Mouse (Mus musculus): ENCODE results near the gene Selenov. TPM values are rescaled to one million over a fixed set of nuclear protein-coding genes. Genes with fewer than 3 reads are reported as not detected.

Selenov gene
- polyA plus RNA-seq, 1 experiment from 2014 or later: 0.22 TPM

GRCm38 (mm10) chr7:28328260-28328659 lies 37.3 kb upstream of the Selenov start:
- WGBS: 100% methylated on average over 2 of the region's 2 CpGs
- no peak for DNase-seq (ENCODE audit: low spot score)

GRCm38 (mm10) chr7:28326457-28326856 lies 35.5 kb upstream of the Selenov start:
- no peaks in the 10 kb centered on the region for H3K9me3 ChIP-seq (ENCODE audit: control insufficient read depth, low read length)
- H3K4me2 ChIP-seq (replicated peaks; ENCODE audit: low read depth): no peak overlapping the region
- DNase-seq (ENCODE audit: low spot score) (no peak), ATAC-seq (ENCODE audit: low FRiP score, low TSS enrichment) (no peak)
- WGBS: 87% methylated on average over 4 of the region's 4 CpGs
- no peak overlapping the region for H3K27ac ChIP-seq (replicated peaks)
- H3K27me3 ChIP-seq (ENCODE audit: control insufficient read depth, insufficient read depth, low read length): no peaks in the 10 kb centered on the region
- no peak overlapping the region for H3K9ac ChIP-seq (ENCODE audit: low read length)
- TF ChIP-seq CTCF (IDR thresholded peaks at IDR 0.05; ENCODE audit: low read depth): peak; percentile 42
- TF ChIP-seq EP300 (optimal IDR thresholded peaks at IDR 0.05): no peak
- no peak overlapping the region for H3K4me3 ChIP-seq (ENCODE audit: low read depth, low read length)
- H3K4me1 ChIP-seq (replicated peaks; ENCODE audit: control insufficient read depth, insufficient read depth): no peaks in the 10 kb centered on the region
- peaks cover 51% of the 10 kb centered on the region for H3K36me3 ChIP-seq (ENCODE audit: control insufficient read depth, insufficient read depth, low read length)

More at GRCm38 (mm10) chr7:28328260-28328659, 37.3 kb upstream of the Selenov start:
- no peak for ATAC-seq (ENCODE audit: low FRiP score, low TSS enrichment)
- Histone ChIP-seq H3K4me2 (replicated peaks; ENCODE audit: low read depth) (no peak overlapping the region), H3K4me3 (ENCODE audit: low read depth, low read length) (no peak overlapping the region), H3K27me3 (ENCODE audit: control insufficient read depth, insufficient read depth, low read length) (no peaks in the 10 kb centered on the region), H3K27ac (replicated peaks) (no peak overlapping the region), H3K9me3 (ENCODE audit: control insufficient read depth, low read length) (no peaks in the 10 kb centered on the region), H3K36me3 (ENCODE audit: control insufficient read depth, insufficient read depth, low read length) (peaks cover 36% of the 10 kb centered on the region), H3K9ac (ENCODE audit: low read length) (no peak overlapping the region), H3K4me1 (replicated peaks; ENCODE audit: control insufficient read depth, insufficient read depth) (no peaks in the 10 kb centered on the region)
- no peak for TF ChIP-seq EP300 (optimal IDR thresholded peaks at IDR 0.05)
- no peak for TF ChIP-seq CTCF (IDR thresholded peaks at IDR 0.05; ENCODE audit: low read depth)

GRCm38 (mm10) chr7:28325293-28325692 lies 34.3 kb upstream of the Selenov start:
- Histone ChIP-seq H3K27me3 (ENCODE audit: control insufficient read depth, insufficient read depth, low read length) (no peaks in the 10 kb centered on the region), H3K27ac (replicated peaks) (no peak overlapping the region), H3K4me1 (replicated peaks; ENCODE audit: control insufficient read depth, insufficient read depth) (no peaks in the 10 kb centered on the region), H3K4me3 (ENCODE audit: low read depth, low read length) (no peak overlapping the region), H3K9me3 (ENCODE audit: control insufficient read depth, low read length) (no peaks in the 10 kb centered on the region), H3K4me2 (replicated peaks; ENCODE audit: low read depth) (no peak overlapping the region), H3K36me3 (ENCODE audit: control insufficient read depth, insufficient read depth, low read length) (peaks cover 52% of the 10 kb centered on the region), H3K9ac (ENCODE audit: low read length) (no peak overlapping the region)
- 97% methylated on average over 8 of the region's 8 CpGs for WGBS
- no peak for ATAC-seq (ENCODE audit: low FRiP score, low TSS enrichment)
- TF ChIP-seq EP300 (optimal IDR thresholded peaks at IDR 0.05) (no peak), CTCF (IDR thresholded peaks at IDR 0.05; ENCODE audit: low read depth) (no peak)
- no peak for DNase-seq (ENCODE audit: low spot score)

DNA sequence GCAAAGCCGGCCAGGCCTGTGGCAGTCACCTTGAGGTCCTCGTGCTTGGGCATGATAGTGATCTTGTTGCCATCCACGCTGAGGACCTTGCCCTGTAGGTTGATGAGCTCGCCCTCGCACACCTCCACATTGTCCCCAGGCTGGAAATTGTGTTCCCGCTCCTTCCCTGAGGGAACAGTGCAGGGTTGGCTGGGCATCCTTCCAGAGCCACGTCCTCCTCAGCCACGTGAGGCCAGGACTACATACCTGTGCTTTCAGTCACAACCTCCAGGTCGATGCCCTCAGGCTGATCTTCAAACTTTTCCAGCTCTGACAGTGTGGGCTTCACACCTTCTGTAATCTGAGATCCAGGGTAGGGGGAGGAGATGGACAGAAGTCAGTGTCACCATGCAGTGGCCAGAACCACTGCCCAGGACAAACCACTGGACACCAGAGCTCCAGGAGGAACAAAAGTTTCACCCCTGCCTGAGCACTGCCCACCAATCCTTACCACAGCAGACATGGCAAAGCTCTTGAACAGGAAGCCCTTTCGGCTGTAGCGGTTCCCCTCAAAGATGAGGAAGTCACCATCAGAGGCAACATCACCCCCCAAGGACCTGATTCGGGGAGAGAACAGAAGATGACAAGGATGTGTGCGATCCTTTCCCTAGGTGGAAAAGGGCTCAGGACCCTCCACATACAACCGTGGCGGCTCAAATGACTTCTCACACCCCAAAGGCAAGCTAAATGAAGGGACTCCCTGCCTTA lies 31.2 kb upstream of the Selenov start:
- Histone ChIP-seq H3K27me3 (ENCODE audit: control insufficient read depth, insufficient read depth, low read length) (no peaks in the 10 kb centered on the region), H3K27ac (replicated peaks) (no peak overlapping the region), H3K9me3 (ENCODE audit: control insufficient read depth, low read length) (no peaks in the 10 kb centered on the region), H3K4me3 (ENCODE audit: low read depth, low read length) (no peak overlapping the region), H3K36me3 (ENCODE audit: control insufficient read depth, insufficient read depth, low read length) (peaks cover 61% of the 10 kb centered on the region), H3K4me2 (replicated peaks; ENCODE audit: low read depth) (no peak overlapping the region), H3K4me1 (replicated peaks; ENCODE audit: control insufficient read depth, insufficient read depth) (no peaks in the 10 kb centered on the region), H3K9ac (ENCODE audit: low read length) (no peak overlapping the region)
- 90% methylated on average over 15 of the region's 15 CpGs for WGBS
- no peak for TF ChIP-seq CTCF (IDR thresholded peaks at IDR 0.05; ENCODE audit: low read depth)
- no peak for TF ChIP-seq EP300 (optimal IDR thresholded peaks at IDR 0.05)
- DNase-seq (ENCODE audit: low spot score): no peak
- ATAC-seq (ENCODE audit: low FRiP score, low TSS enrichment): no peak

DNA sequence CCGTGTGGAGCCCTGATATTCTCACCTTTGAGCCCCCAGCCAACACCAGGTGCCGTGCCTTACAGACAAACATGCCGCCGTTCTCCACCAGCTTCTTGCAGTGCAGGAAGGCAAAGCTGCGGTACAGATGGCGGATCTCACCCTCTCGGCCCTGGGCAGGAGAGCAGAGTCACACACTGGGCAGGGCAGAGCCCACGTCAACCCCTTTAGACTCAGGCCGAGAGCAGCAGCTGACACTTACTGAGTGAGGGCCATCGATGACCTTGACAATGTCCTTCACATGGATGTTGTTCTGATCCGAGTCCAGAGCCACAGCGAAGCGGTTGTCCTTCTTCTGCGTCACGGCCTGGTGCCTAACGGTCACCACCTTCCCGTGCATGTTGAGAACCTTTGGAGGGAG lies 27.7 kb upstream of the Selenov start:
- 92% methylated on average over 17 of the region's 17 CpGs for WGBS
- no peak overlapping the region for H3K27ac ChIP-seq (replicated peaks)
- H3K36me3 ChIP-seq (ENCODE audit: control insufficient read depth, insufficient read depth, low read length): peaks cover 62% of the 10 kb centered on the region
- H3K9ac ChIP-seq (ENCODE audit: low read length): no peak overlapping the region
- H3K27me3 ChIP-seq (ENCODE audit: control insufficient read depth, insufficient read depth, low read length): no peaks in the 10 kb centered on the region
- H3K4me1 ChIP-seq (replicated peaks; ENCODE audit: control insufficient read depth, insufficient read depth): no peaks in the 10 kb centered on the region
- ATAC-seq (ENCODE audit: low FRiP score, low TSS enrichment): no peak
- no peak for TF ChIP-seq CTCF (IDR thresholded peaks at IDR 0.05; ENCODE audit: low read depth)
- no peak for TF ChIP-seq EP300 (optimal IDR thresholded peaks at IDR 0.05)
- no peak for DNase-seq (ENCODE audit: low spot score)
- no peak overlapping the region for H3K4me3 ChIP-seq (ENCODE audit: low read depth, low read length)
- H3K4me2 ChIP-seq (replicated peaks; ENCODE audit: low read depth): no peak overlapping the region
- no peaks in the 10 kb centered on the region for H3K9me3 ChIP-seq (ENCODE audit: control insufficient read depth, low read length)

GRCm38 (mm10) chr7:28318036-28318435 lies 27.1 kb upstream of the Selenov start:
- Histone ChIP-seq H3K4me1 (replicated peaks; ENCODE audit: control insufficient read depth, insufficient read depth) (no peaks in the 10 kb centered on the region), H3K27ac (replicated peaks) (no peak overlapping the region), H3K9ac (ENCODE audit: low read length) (no peak overlapping the region), H3K27me3 (ENCODE audit: control insufficient read depth, insufficient read depth, low read length) (no peaks in the 10 kb centered on the region), H3K4me3 (ENCODE audit: low read depth, low read length) (no peak overlapping the region), H3K36me3 (ENCODE audit: control insufficient read depth, insufficient read depth, low read length) (peaks cover 56% of the 10 kb centered on the region), H3K4me2 (replicated peaks; ENCODE audit: low read depth) (no peak overlapping the region), H3K9me3 (ENCODE audit: control insufficient read depth, low read length) (no peaks in the 10 kb centered on the region)
- no peak for ATAC-seq (ENCODE audit: low FRiP score, low TSS enrichment)
- TF ChIP-seq CTCF (IDR thresholded peaks at IDR 0.05; ENCODE audit: low read depth) (no peak), EP300 (optimal IDR thresholded peaks at IDR 0.05) (no peak)
- WGBS: 88% methylated on average over 3 of the region's 3 CpGs
- DNase-seq (ENCODE audit: low spot score): no peak

Data from stomach, postnatal 0 days (tissue).